Mouse (Mus musculus): ENCODE measurements around the gene Mmel1. TPM values are rescaled to one million over a fixed set of nuclear protein-coding genes. Genes with fewer than 3 reads are reported as not detected.

The Mmel1 gene
- polyA plus RNA-seq, 1 experiment, result 0.52 TPM

- H3K4me3 ChIP-seq, result no peak overlapping the region
- TF ChIP-seq POLR2A (IDR thresholded peaks at IDR 0.05; ENCODE audit: insufficient read length, low read depth) (no peak), REST (IDR thresholded peaks at IDR 0.05; ENCODE audit: insufficient read depth, insufficient read length) (no peak)
- no peaks in the 10 kb centered on the region for H3K79me2 ChIP-seq (ENCODE audit: control insufficient read depth, insufficient read depth)
- H3ac ChIP-seq (ENCODE audit: control insufficient read depth, insufficient read length), result no peak overlapping the region
- no peak overlapping the region for H3K4me2 ChIP-seq (ENCODE audit: low read depth)
- H3K36me3 ChIP-seq (ENCODE audit: control insufficient read depth, insufficient read depth), result no peaks in the 10 kb centered on the region
- peaks cover 12% of the 10 kb centered on the region for H3K27me3 ChIP-seq (ENCODE audit: control insufficient read depth, insufficient read depth, insufficient read length)
Observed at GRCm38 (mm10) chr4:154914252-154914651, 44.9 kb downstream of the Mmel1 start.

- Histone ChIP-seq H3K27me3 (ENCODE audit: control insufficient read depth, insufficient read depth, insufficient read length) (peaks cover 12% of the 10 kb centered on the region), H3K79me2 (ENCODE audit: control insufficient read depth, insufficient read depth) (no peaks in the 10 kb centered on the region), H3K4me3 (no peak overlapping the region), H3K4me2 (ENCODE audit: low read depth) (no peak overlapping the region), H3ac (ENCODE audit: control insufficient read depth, insufficient read length) (no peak overlapping the region), H3K36me3 (ENCODE audit: control insufficient read depth, insufficient read depth) (no peaks in the 10 kb centered on the region)
- TF ChIP-seq REST (IDR thresholded peaks at IDR 0.05; ENCODE audit: insufficient read depth, insufficient read length) (no peak), MAX (IDR thresholded peaks at IDR 0.05; ENCODE audit: low read depth) (no peak), TCF12 (IDR thresholded peaks at IDR 0.05; ENCODE audit: insufficient read depth, poor library complexity, severe bottlenecking) (no peak), USF1 (IDR thresholded peaks at IDR 0.05; ENCODE audit: low read depth) (no peak), SRF (IDR thresholded peaks at IDR 0.05; ENCODE audit: control insufficient read depth, insufficient read length, low read depth) (no peak), POLR2AphosphoS2 (IDR thresholded peaks at IDR 0.05; ENCODE audit: insufficient read length, low read depth) (no peak), CEBPB (IDR thresholded peaks at IDR 0.05; ENCODE audit: insufficient read depth, poor library complexity, severe bottlenecking) (no peak), POLR2A (IDR thresholded peaks at IDR 0.05; ENCODE audit: insufficient read length, low read depth) (no peak), E2F4 (IDR thresholded peaks at IDR 0.05; ENCODE audit: insufficient read depth) (no peak), MYOG (IDR thresholded peaks at IDR 0.05; ENCODE audit: control insufficient read depth in 1 of 3, insufficient read depth in 1 of 3, insufficient read length in 2 of 3, low read depth in 2 of 3) (no peak), MYOD1 (IDR thresholded peaks at IDR 0.05; ENCODE audit: control insufficient read depth in 1 of 3, insufficient read length in 2 of 3, low read depth in 2 of 3) (no peak), TCF3 (IDR thresholded peaks at IDR 0.05; ENCODE audit: insufficient read length, low read depth) (no peak)
Observed at GRCm38 (mm10) chr4:154914707-154915106, 45.3 kb downstream of the Mmel1 start.

GRCm38 (mm10) chr4:154915286-154915685, 45.9 kb downstream of the Mmel1 start:
- TF ChIP-seq MYOG (IDR thresholded peaks at IDR 0.05; ENCODE audit: control insufficient read depth in 1 of 3, insufficient read depth in 1 of 3, insufficient read length in 2 of 3, low read depth in 2 of 3), result no peak
- peaks cover 12% of the 10 kb centered on the region for H3K27me3 ChIP-seq (ENCODE audit: control insufficient read depth, insufficient read depth, insufficient read length)
- H3K36me3 ChIP-seq (ENCODE audit: control insufficient read depth, insufficient read depth), result no peaks in the 10 kb centered on the region
- no peak overlapping the region for H3ac ChIP-seq (ENCODE audit: control insufficient read depth, insufficient read length)
- no peaks in the 10 kb centered on the region for H3K79me2 ChIP-seq (ENCODE audit: control insufficient read depth, insufficient read depth)
- no peak overlapping the region for H3K4me3 ChIP-seq
- H3K4me2 ChIP-seq (ENCODE audit: low read depth), result no peak overlapping the region

GRCm38 (mm10) chr4:154916662-154917061, 47.3 kb downstream of the Mmel1 start:
- Histone ChIP-seq H3K36me3 (ENCODE audit: control insufficient read depth, insufficient read depth) (no peaks in the 10 kb centered on the region), H3K4me2 (ENCODE audit: low read depth) (no peak overlapping the region), H3K4me3 (no peak overlapping the region), H3K79me2 (ENCODE audit: control insufficient read depth, insufficient read depth) (no peaks in the 10 kb centered on the region), H3K27me3 (ENCODE audit: control insufficient read depth, insufficient read depth, insufficient read length) (peaks cover 12% of the 10 kb centered on the region), H3ac (ENCODE audit: control insufficient read depth, insufficient read length) (no peak overlapping the region)
- TF ChIP-seq MAX (IDR thresholded peaks at IDR 0.05; ENCODE audit: low read depth), result no peak
- no peak for TF ChIP-seq MYOG (IDR thresholded peaks at IDR 0.05; ENCODE audit: control insufficient read depth in 1 of 3, insufficient read depth in 1 of 3, insufficient read length in 2 of 3, low read depth in 2 of 3)
- TF ChIP-seq TCF12 (IDR thresholded peaks at IDR 0.05; ENCODE audit: insufficient read depth, poor library complexity, severe bottlenecking), result no peak
- TF ChIP-seq POLR2AphosphoS2 (IDR thresholded peaks at IDR 0.05; ENCODE audit: insufficient read length, low read depth), result no peak
- no peak for TF ChIP-seq CEBPB (IDR thresholded peaks at IDR 0.05; ENCODE audit: insufficient read depth, poor library complexity, severe bottlenecking)
- TF ChIP-seq REST (IDR thresholded peaks at IDR 0.05; ENCODE audit: insufficient read depth, insufficient read length), result no peak
- no peak for TF ChIP-seq TCF3 (IDR thresholded peaks at IDR 0.05; ENCODE audit: insufficient read length, low read depth)

- Histone ChIP-seq H3ac (ENCODE audit: control insufficient read depth, insufficient read length) (no peak overlapping the region), H3K4me3 (no peak overlapping the region), H3K27me3 (ENCODE audit: control insufficient read depth, insufficient read depth, insufficient read length) (peaks cover 6% of the 10 kb centered on the region), H3K79me2 (ENCODE audit: control insufficient read depth, insufficient read depth) (no peaks in the 10 kb centered on the region), H3K36me3 (ENCODE audit: control insufficient read depth, insufficient read depth) (no peaks in the 10 kb centered on the region), H3K4me2 (ENCODE audit: low read depth) (no peak overlapping the region)
- TF ChIP-seq REST (IDR thresholded peaks at IDR 0.05; ENCODE audit: insufficient read depth, insufficient read length) (no peak), SRF (IDR thresholded peaks at IDR 0.05; ENCODE audit: control insufficient read depth, insufficient read length, low read depth) (no peak), TCF3 (IDR thresholded peaks at IDR 0.05; ENCODE audit: insufficient read length, low read depth) (no peak), E2F4 (IDR thresholded peaks at IDR 0.05; ENCODE audit: insufficient read depth) (no peak), TCF12 (IDR thresholded peaks at IDR 0.05; ENCODE audit: insufficient read depth, poor library complexity, severe bottlenecking) (no peak), USF1 (IDR thresholded peaks at IDR 0.05; ENCODE audit: low read depth) (no peak), POLR2A (IDR thresholded peaks at IDR 0.05; ENCODE audit: insufficient read length, low read depth) (no peak), MYOG (IDR thresholded peaks at IDR 0.05; ENCODE audit: control insufficient read depth in 1 of 3, insufficient read depth in 1 of 3, insufficient read length in 2 of 3, low read depth in 2 of 3) (no peak), MYOD1 (IDR thresholded peaks at IDR 0.05; ENCODE audit: control insufficient read depth in 1 of 3, insufficient read length in 2 of 3, low read depth in 2 of 3) (no peak), CEBPB (IDR thresholded peaks at IDR 0.05; ENCODE audit: insufficient read depth, poor library complexity, severe bottlenecking) (no peak)
Observed at GRCm38 (mm10) chr4:154922291-154922690, 52.9 kb downstream of the Mmel1 start.
